Mouse (Mus musculus): ENCODE measurements at regions not wholly inside any gene's neighbourhood (a gene's known extent, or its start where the extent isn't known, plus 50 kb on each side); places are given as distances from the start of the nearest gene placed in this dataset.

DNA sequence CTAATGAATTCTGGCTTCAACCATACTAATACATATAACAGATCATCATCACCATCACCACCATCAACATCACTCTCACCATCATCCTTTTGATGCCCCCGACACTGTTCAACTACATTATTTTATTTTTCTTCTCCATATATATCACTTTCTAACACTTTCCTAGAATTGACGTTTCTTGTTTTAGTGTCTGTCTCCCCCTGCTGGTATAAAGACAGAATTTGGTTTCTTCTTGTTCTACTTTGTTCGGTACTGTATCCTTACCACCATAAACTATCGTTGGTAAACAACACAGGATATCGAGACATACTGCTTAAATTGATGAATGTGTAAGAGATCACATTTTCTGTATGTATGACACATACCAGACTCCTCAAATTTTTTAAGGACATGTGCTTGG, 92.5 kb upstream of the Tab3 start:
- H3K36me3 ChIP-seq (ENCODE audit: control insufficient read depth, insufficient read depth, low read length), result no peaks in the 10 kb centered on the region
- H3K27me3 ChIP-seq (replicated peaks; ENCODE audit: control insufficient read depth, insufficient read depth, low read length), result no peaks in the 10 kb centered on the region
- H3K9ac ChIP-seq (ENCODE audit: low read length), result no peak overlapping the region
- DNase-seq (ENCODE audit: low spot score) (peak; percentile 56), ATAC-seq (no peak)
- H3K9me3 ChIP-seq (replicated peaks; ENCODE audit: control insufficient read depth, low read length), result no peaks in the 10 kb centered on the region
- H3K4me2 ChIP-seq (ENCODE audit: low read length), result no peak overlapping the region
- H3K4me1 ChIP-seq (ENCODE audit: control insufficient read depth, insufficient read depth, low read length), result no peaks in the 10 kb centered on the region
- H3K27ac ChIP-seq (ENCODE audit: low read depth, low read length), result no peak overlapping the region
- no peak overlapping the region for H3K4me3 ChIP-seq (ENCODE audit: low read depth, low read length)
- WGBS, result 55% methylated on average over 5 of the region's 5 CpGs

DNA sequence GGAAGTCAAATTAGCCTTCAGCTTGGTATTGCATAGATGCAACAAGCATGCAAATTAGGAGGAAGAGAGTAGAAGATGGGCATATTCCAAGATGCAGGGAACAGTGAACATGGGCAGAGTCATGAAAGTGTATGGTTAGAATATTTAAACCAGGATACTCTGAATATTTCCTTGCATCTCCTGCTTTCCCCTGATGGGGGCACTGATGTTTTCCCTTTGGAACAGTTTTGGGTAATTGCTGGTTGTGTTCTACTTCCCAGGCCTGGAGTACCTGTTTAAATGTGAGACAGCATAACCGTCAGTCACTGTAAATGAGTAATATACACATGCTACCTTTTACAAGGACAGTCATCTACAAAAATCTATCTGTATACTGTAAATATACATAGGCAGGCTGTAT, 76.9 kb upstream of the Tab3 start:
- no peaks in the 10 kb centered on the region for H3K36me3 ChIP-seq (ENCODE audit: control insufficient read depth, insufficient read depth, low read length)
- no peaks in the 10 kb centered on the region for H3K9me3 ChIP-seq (replicated peaks; ENCODE audit: control insufficient read depth, low read length)
- DNase-seq (ENCODE audit: low spot score) (no peak), ATAC-seq (no peak)
- H3K27ac ChIP-seq (ENCODE audit: low read depth, low read length), result no peak overlapping the region
- H3K4me3 ChIP-seq (ENCODE audit: low read depth, low read length), result no peak overlapping the region
- no peaks in the 10 kb centered on the region for H3K27me3 ChIP-seq (replicated peaks; ENCODE audit: control insufficient read depth, insufficient read depth, low read length)
- H3K4me1 ChIP-seq (ENCODE audit: control insufficient read depth, insufficient read depth, low read length), result no peaks in the 10 kb centered on the region
- no peak overlapping the region for H3K4me2 ChIP-seq (ENCODE audit: low read length)
- WGBS, result 80% methylated on average over 1 of the region's 1 CpGs
- H3K9ac ChIP-seq (ENCODE audit: low read length), result no peak overlapping the region

Measured in forebrain, embryonic 14.5 days (tissue).